Mouse (Mus musculus) midbrain, embryonic 14.5 days (tissue): ENCODE measurements around the gene Hdac6. TPM values are rescaled to one million over a fixed set of nuclear protein-coding genes. Genes with fewer than 3 reads are reported as not detected.

Source experiments
- ATAC-seq: fragments of 200-750 bp; cut with Nextera tagmentation; 2 replicates; pipeline ENCODE4 v1.8.0; 2017; ENCODE audit warnings: moderate number of reproducible peaks, moderate library complexity; ENCODE audit not compliant: low FRiP score, low TSS enrichment
- DNase-seq: peaks from one replicate; pipeline ENCODE4 v3.0.0-alpha.2; 2015
- H3K27ac ChIP-seq: fragments of 300-500 bp; sonication (generic); replicated peaks from 2 replicates; pipeline ENCODE4 v1.5.1; 2014; ENCODE audit warnings: mild to moderate bottlenecking, low read depth, low read length, moderate library complexity
- H3K27me3 ChIP-seq: fragments of 300-500 bp; sonication (generic); 2 replicates; pipeline ENCODE4 v1.6.1; 2014; ENCODE audit warnings: low read length, control low read depth, mixed read lengths; ENCODE audit not compliant: control insufficient read depth, insufficient read depth
- H3K36me3 ChIP-seq: fragments of 300-500 bp; sonication (generic); 2 replicates; pipeline ENCODE4 v1.6.1; 2014; ENCODE audit warnings: low read length, control low read depth; ENCODE audit not compliant: control insufficient read depth, insufficient read depth
- H3K4me1 ChIP-seq: fragments of 300-500 bp; sonication (generic); 2 replicates; pipeline ENCODE4 v1.6.1; 2014; ENCODE audit warnings: mild to moderate bottlenecking, antibody characterized with exemption, low read length, control low read depth; ENCODE audit not compliant: control insufficient read depth, insufficient read depth
- H3K4me2 ChIP-seq: fragments of 300-500 bp; sonication (generic); 2 replicates; pipeline ENCODE4 v1.6.1; 2014; ENCODE audit warnings: mild to moderate bottlenecking, low read length, moderate library complexity
- H3K4me3 ChIP-seq: fragments of 300-500 bp; sonication (generic); replicated peaks from 2 replicates; pipeline ENCODE4 v1.5.1; 2014; ENCODE audit warnings: low read depth, low read length
- H3K9ac ChIP-seq: fragments of 300-500 bp; sonication (generic); replicated peaks from 2 replicates; pipeline ENCODE4 v1.6.1; 2014; ENCODE audit warnings: mild to moderate bottlenecking, low read length, moderate library complexity
- H3K9me3 ChIP-seq: fragments of 300-500 bp; sonication (generic); 2 replicates; pipeline ENCODE4 v1.6.1; 2016; ENCODE audit warnings: low read length, control low read depth, mixed read lengths; ENCODE audit not compliant: control insufficient read depth
- WGBS: fragments of 180-500 bp; shearing (Covaris S2); extraction: QIAGEN DNeasy Blood & Tissue Kit; methylation state at CpG from one replicate; pipeline ENCODE4 v1.1.7; 2014; 5-methylcytosine and 5-hydroxymethylcytosine counted together
- polyA plus RNA-seq: library from polyadenylated mRNA; unstranded; fragments of >200 nt; fragmentation: Nextera tagmentation; extraction: Ambion mirVana; gene quantifications from 2 replicates; pipeline ENCODE4 v1.2.1, GENCODE M21; 2014

Hdac6 gene
- polyA plus RNA-seq, 1 experiment from 2014 or later = 70.2 TPM

DNA sequence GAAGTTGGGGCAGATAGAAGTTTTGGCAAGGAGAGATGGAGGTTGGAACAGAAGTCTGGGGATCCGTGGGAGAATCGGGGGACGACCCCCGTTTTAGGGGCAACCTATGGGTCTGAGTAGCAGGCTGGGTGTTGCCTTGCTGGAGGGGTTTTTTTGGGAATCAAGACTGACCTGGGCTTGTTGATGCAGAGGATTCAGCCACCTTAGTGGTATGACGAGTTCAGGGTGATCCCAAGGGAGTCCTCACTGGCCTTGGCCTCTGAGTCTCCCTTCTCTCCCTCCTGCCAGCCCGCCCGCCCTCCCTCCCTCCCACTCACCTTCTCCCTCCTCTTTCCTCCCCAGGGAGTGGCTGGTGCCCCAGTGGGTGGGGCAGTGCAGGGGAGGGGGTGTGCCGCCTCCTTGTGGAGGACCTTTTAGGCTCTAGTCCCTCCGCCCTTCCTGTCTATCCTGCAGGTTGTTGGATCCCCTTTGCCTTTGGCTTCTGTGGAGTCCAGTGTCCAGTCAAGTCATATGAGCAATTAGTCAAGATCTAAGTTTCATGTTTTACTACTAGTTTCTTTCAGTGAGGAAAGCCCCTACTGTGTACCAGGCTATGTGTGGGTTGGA is 20.0 kb upstream of the Hdac6 start:
- no peak overlapping the region for H3K27ac ChIP-seq
- H3K9me3 ChIP-seq = no peaks in the 10 kb centered on the region
- no peak overlapping the region for H3K4me3 ChIP-seq
- H3K36me3 ChIP-seq = no peaks in the 10 kb centered on the region
- WGBS = 82% methylated on average over 9 of the region's 9 CpGs
- ATAC-seq (no peak), DNase-seq (no peak)
- no peak overlapping the region for H3K9ac ChIP-seq
- no peaks in the 10 kb centered on the region for H3K4me1 ChIP-seq
- no peak overlapping the region for H3K4me2 ChIP-seq
- H3K27me3 ChIP-seq = no peaks in the 10 kb centered on the region

DNA sequence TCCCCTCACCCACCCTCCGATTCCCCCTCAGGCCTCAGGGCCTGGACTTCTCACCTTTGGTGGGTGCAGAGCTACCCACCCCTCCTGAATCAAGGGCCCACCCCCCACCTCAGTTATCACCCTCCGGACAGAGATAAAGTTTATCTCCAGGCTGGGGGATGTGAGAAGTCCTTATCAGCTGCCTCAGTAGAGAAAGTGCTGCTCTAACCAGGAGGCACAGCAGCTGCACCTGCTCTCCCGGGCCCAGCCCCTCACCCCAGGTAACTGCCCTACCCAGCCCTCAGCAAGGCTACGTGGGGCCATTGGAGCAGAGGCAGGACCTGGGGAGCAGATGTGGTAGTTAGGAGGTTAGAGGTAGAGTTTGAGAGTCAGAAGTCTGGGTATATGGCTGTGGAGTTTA is 18.5 kb upstream of the Hdac6 start:
- no peak overlapping the region for H3K4me2 ChIP-seq
- H3K9me3 ChIP-seq = no peaks in the 10 kb centered on the region
- no peak overlapping the region for H3K4me3 ChIP-seq

DNA sequence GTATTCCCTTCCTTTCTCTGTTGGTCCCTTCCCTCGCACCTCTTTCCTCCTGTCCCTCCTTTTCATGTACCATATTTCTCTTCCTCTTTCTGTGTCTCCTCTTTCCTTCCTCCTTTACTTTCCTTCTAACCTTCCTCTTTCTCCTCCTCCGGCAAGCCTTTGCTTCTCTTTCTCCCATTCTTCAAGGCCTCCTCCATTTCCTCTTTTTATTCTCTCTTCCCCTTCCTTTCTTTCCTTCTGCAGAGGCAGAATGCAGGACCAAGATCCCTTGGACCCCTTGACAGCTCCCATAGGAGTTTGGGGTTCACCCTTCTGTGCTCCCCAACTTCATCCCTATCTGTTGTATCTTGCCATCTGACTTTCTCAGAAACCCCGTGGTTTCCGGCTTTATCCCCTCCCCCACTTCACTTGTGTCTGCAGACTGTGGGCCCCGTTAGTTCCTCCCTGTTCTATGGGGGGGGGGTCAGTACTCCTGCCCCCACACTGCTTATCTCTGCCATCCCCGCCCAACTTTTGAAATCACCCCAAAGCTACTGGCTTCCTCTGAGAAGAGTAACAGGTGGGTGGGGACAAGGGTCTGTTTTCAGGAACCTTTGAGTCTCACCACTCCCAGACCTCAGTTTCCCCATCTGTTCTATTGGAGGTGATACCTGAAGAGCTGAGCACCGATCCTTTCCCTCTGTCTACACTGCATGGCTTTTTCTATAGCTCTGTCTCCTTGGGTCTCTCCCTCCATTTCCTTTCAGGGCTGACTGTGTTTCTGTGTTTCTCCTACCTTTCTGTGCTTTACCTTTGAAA is 16.3 kb upstream of the Hdac6 start:
- no peak overlapping the region for H3K4me2 ChIP-seq
- no peaks in the 10 kb centered on the region for H3K9me3 ChIP-seq
- DNase-seq = no peak
- no peaks in the 10 kb centered on the region for H3K4me1 ChIP-seq
- no peak overlapping the region for H3K27ac ChIP-seq
- H3K36me3 ChIP-seq = no peaks in the 10 kb centered on the region
- ATAC-seq = no peak
- H3K9ac ChIP-seq = no peak overlapping the region
- H3K27me3 ChIP-seq = no peaks in the 10 kb centered on the region
- 83% methylated on average over 7 of the region's 7 CpGs for WGBS
- H3K4me3 ChIP-seq = no peak overlapping the region

More for the DNA sequence above, 18.5 kb upstream of the Hdac6 start:
- Histone ChIP-seq H3K4me1 (no peaks in the 10 kb centered on the region), H3K27ac (no peak overlapping the region), H3K27me3 (no peaks in the 10 kb centered on the region), H3K36me3 (no peaks in the 10 kb centered on the region), H3K9ac (no peak overlapping the region)
- WGBS = 78% methylated on average over 4 of the region's 4 CpGs
- no peak for ATAC-seq
- DNase-seq = no peak

DNA sequence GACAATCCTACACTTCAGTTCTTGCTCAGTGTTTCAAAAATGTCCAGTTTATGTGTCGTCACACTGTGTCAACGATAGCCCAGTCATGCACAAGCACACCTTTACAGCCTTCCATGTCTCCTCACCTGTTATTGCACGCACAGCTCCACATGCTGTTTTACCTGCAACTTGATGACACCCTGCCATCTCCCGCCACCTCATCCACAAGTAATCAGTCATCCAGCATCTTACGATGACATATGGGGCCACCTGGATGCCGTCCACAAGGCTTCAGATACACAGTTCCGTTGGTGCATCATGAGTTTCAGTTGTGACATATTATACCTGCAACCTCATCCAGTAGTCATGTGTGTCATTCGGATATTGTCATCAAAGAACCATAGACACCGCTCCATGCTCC is 11.2 kb upstream of the Hdac6 start:
- H3K9ac ChIP-seq = no peak overlapping the region
- WGBS = 94% methylated on average over 9 of the region's 9 CpGs
- ATAC-seq = no peak

DNA sequence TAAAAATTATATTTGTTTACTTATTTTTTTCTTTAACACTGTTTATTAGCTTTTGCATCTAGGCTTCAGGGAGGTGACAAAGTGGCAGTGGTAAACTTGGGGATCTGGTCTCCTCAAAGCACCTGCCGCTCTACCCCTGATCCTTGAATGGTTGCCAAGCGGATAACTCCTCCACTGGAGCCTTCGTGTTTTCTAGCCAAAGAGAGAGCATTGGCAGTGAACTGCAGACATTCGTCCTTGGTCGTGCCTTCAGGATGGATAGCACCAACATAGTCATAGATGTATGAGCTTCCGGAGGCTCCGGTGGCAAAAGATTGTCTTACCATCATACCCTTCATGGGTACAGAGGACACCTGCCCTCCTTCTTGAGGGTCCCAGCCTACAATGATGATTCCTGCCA is 2.4 kb upstream of the Hdac6 start:
- Histone ChIP-seq H3K27me3 (no peaks in the 10 kb centered on the region), H3K4me1 (no peaks in the 10 kb centered on the region), H3K27ac (no peak overlapping the region), H3K9ac (no peak overlapping the region), H3K4me3 (no peak overlapping the region), H3K36me3 (no peaks in the 10 kb centered on the region), H3K9me3 (no peaks in the 10 kb centered on the region), H3K4me2 (no peak overlapping the region)
- ATAC-seq (no peak), DNase-seq (no peak)
- 88% methylated on average over 7 of the region's 7 CpGs for WGBS

More for the DNA sequence above, 11.2 kb upstream of the Hdac6 start:
- no peaks in the 10 kb centered on the region for H3K27me3 ChIP-seq
- no peaks in the 10 kb centered on the region for H3K36me3 ChIP-seq
- DNase-seq = no peak
- no peak overlapping the region for H3K4me2 ChIP-seq
- no peaks in the 10 kb centered on the region for H3K4me1 ChIP-seq
- no peak overlapping the region for H3K4me3 ChIP-seq
- H3K27ac ChIP-seq = no peak overlapping the region
- H3K9me3 ChIP-seq = no peaks in the 10 kb centered on the region

DNA sequence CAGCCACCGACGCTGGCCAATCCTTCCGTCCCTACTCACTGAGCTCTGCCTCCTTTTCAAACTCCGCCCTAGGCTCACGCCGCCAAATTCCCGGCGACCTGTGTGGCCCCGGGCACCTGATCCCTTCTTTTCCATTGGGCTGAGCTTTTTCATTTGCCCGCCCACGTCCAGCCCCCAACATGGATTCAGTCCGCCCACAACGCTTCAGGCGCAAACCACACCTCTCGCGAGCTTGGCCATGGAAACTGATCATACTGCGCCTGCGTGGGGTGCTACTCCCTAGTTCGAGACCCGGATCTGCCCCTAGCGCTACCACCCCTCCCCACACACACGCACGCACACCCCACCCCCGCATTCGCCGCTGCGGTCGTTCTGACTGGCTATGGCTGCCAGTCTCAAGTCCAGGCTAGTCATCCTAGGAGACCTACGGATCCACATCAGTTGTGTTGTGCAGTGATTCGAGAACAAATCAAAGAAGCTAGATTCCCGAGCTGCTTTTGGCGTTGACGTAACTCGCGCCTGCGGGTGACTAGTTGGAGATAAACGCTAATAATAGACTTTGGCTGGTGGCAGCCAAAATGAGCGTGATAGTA is 307 bp upstream of the Hdac6 start:
- peak; percentile 94 for DNase-seq
- Histone ChIP-seq H3K27ac (peak overlapping the region; percentile 70), H3K4me1 (no peaks in the 10 kb centered on the region), H3K4me2 (peak overlapping the region; percentile 49), H3K9me3 (no peaks in the 10 kb centered on the region), H3K27me3 (no peaks in the 10 kb centered on the region), H3K36me3 (0 out of 2 replicates have a peak, but pooled peaks cover under 1% of the 10 kb centered on the region), H3K4me3 (peak overlapping the region; percentile 46), H3K9ac (peak overlapping the region; percentile 31; the same call in 1 of the 2 replicates)
- peak; percentile 96; the same call in 1 of the 2 replicates for ATAC-seq
- 19% methylated on average over 38 of the region's 38 CpGs for WGBS

DNA sequence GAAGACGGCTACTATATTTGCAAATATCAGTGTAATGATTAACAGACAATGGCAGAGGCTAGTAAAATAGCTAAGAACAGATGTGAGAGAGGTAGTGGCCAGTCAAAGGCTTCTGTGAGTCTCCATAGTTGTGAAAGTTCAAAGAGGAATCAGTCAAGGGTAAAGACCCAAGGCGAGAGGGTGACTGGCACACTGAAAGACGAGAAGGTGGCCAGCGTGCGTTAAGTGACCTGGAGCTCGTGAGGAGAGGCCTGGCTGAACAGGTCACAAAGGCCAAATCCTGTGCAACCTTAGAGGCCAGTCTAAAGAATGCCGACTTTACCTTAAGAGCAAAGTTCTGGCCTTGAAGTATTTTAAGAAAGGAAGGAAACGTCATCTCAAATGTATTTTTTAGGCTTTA is 2.1 kb downstream of the Hdac6 start:
- ATAC-seq = no peak
- no peaks in the 10 kb centered on the region for H3K9me3 ChIP-seq
- no peak overlapping the region for H3K9ac ChIP-seq
- no peaks in the 10 kb centered on the region for H3K4me1 ChIP-seq
- peaks cover 9% of the 10 kb centered on the region; the same call in 1 of the 2 replicates for H3K36me3 ChIP-seq
- H3K27ac ChIP-seq = no peak overlapping the region
- no peaks in the 10 kb centered on the region for H3K27me3 ChIP-seq
- no peak for DNase-seq
- no peak overlapping the region for H3K4me2 ChIP-seq
- no peak overlapping the region for H3K4me3 ChIP-seq
- WGBS = 68% methylated on average over 8 of the region's 8 CpGs

DNA sequence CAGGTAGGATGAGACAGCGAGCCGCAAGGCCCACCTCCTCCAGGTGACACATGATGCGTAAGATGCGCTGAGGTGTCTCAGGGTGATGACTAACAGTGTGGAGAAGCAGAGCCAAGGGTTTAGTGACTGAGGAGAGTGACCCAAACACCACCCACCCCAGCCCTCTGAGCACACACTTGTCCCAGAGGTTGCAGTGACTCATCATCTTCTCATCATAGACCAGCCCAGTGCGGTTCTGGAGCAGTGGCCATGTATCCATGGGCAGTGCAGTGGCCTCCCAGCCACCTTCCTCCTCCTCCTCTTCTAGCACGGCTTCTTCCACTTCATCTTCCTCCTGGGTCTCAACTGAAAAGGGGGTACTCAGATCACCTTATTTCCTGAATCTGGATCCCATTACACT is 10.0 kb downstream of the Hdac6 start:
- H3K27me3 ChIP-seq = no peaks in the 10 kb centered on the region
- no peaks in the 10 kb centered on the region for H3K9me3 ChIP-seq
- 96% methylated on average over 6 of the region's 6 CpGs for WGBS
- H3K27ac ChIP-seq = no peak overlapping the region
- H3K4me1 ChIP-seq = no peaks in the 10 kb centered on the region
- H3K9ac ChIP-seq = no peak overlapping the region
- no peak overlapping the region for H3K4me3 ChIP-seq
- DNase-seq (no peak), ATAC-seq (no peak)
- no peak overlapping the region for H3K4me2 ChIP-seq
- peaks cover 32% of the 10 kb centered on the region for H3K36me3 ChIP-seq
